Mouse (Mus musculus) thymus, postnatal 25 days (tissue): ENCODE data around the gene Izumo1r.

ENCODE experiments used
- DNase-seq: peaks from one replicate; pipeline ENCODE4 v3.0.0; 2022

Gene Izumo1r

GRCm38 (mm10) chr9:14864726-14865125 lies 39.0 kb downstream of the Izumo1r start:
- DNase-seq = no peak

DNA sequence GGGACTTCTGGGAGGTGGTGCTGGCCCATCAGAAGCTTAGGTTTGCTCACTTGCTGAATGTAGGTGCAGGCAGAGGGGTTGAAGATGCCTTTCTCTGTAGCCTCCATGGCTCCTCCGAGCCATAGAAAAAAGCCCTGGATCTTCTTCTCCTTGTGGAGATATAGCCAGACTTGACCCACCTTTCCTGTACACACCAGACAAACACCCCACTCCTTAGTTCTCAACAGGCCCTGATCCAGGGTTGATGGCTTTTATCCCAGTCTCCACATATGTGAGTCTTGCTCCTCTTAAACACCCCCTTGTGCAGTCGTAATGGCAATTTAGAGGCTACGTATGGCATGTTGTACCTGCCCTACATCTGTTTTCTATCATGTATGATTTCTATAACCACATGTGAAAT lies 40.6 kb downstream of the Izumo1r start:
- DNase-seq = no peak

GRCm38 (mm10) chr9:14859868-14860639 lies 43.7 kb downstream of the Izumo1r start, which contains the start of gene Gpr83:
TSS of gene Gpr83 (plus strand) at chr9:14860210.
- DNase-seq = peak; percentile 58

GRCm38 (mm10) chr9:14858782-14859181 lies 45.0 kb downstream of the Izumo1r start:
- no peak for DNase-seq

DNA sequence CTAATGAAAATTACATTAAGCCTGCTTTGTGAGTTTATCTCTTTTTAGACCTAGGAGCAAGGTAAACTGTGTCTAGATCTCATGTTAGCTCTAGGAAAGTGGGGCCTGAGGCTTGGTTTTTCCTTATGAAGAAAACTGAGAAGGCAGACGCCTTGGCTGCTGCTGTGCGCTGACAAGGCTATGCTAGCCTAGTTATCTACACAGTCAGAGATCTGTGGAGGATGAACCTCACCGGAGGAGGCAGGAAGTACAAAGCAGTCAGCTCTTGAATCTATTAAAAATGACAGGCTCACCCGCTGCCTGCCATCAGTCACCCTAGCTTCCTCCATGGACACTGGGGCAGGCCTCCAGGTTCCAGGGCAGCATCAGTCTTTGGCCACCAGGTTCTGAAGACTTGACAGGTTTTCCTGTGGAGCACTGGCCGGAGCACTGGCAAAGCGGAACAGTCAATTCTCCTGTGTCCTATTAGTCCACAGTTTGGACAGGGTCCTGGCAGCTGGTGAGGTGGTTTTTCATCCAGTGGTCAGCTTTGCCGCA lies 45.5 kb downstream of the Izumo1r start:
- no peak for DNase-seq

- no peak for DNase-seq
Observed at GRCm38 (mm10) chr9:14856922-14857654, 46.7 kb downstream of the Izumo1r start.

- DNase-seq = no peak
Observed at GRCm38 (mm10) chr9:14854585-14854984, 49.2 kb downstream of the Izumo1r start.

DNA sequence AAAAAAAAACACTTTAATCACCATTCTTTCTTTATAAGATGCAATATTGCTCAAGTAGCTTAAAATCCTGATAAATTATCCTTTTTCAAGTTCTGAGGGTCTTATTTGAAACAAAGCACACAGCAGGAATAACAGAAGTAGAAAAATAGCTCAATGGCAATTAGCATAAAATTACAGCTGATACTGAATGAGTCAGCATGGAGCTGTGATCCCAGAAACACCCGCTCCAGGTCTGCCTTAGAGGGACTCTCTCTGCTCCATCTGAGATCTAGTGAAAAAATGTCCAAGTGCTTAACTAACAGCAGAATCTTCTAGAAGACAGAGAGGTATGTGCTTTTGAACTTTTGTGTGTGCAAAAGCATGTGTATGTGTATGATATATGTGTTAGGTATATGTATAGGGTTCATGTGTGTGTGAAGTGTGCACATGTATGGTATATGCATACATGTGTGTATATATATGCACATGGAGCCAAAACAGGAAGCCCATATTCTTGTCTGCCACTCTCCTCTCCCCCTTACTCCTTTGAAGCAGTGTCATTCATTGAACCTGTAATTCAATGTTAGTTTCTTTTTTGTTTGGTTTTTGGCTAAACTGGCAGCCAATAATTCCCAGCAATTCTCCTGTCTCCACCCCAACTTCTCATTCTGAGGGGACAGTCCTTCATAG lies 55.3 kb downstream of the Izumo1r start:
- no peak for DNase-seq

GRCm38 (mm10) chr9:14846428-14846827 lies 57.3 kb downstream of the Izumo1r start:
- peak; percentile 41 for DNase-seq

DNA sequence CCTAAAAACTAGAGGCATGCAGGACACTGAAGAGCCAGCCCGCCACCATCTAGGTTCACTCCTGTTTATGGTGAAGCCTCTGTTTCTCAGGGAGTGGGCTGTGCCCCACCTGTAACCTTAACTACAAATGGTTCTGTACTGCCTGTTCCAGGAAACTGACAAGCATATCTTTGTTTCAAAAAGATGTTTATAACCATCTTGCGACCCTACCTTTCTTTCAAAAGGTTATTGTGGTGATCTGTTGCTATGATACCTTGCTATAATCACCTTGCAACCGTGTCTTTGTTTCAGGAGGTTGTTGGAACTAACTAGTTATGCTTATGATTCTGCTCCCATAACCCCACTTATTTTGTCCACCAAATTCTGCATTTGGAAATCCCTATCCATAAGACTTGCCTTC lies 59.8 kb downstream of the Izumo1r start:
- no peak for DNase-seq

GRCm38 (mm10) chr9:14843311-14843857 lies 60.4 kb downstream of the Izumo1r start:
- no peak for DNase-seq

GRCm38 (mm10) chr9:14841878-14842761 lies 61.6 kb downstream of the Izumo1r start:
- DNase-seq = no peak

GRCm38 (mm10) chr9:14839970-14840369 lies 63.8 kb downstream of the Izumo1r start:
- DNase-seq = no peak

DNA sequence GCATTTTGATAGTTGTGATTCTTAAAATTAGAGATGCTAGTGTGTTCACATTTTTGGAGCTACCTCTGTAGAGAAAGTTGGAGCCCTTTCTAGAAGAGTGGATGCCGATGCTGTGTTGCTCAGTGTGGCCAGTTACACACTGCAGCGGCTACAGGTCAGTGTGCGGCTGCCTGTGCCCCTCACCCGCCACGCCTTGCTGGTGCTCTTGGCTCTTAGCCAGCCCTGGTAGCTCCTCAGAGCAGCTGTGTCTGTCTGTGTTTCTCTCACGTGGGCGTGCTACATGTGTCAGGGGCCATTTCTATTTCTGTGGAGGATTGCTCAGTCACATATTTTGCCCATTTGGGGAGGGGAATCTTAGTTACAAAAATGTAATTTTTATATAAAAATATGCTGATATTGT lies 64.2 kb downstream of the Izumo1r start:
- no peak for DNase-seq
